Mouse (Mus musculus): ENCODE data around the gene Cd46.
A peak's percentile ranks its signal among the peaks of the same experiment; 100 is the strongest.

The Cd46 gene

GRCm38 (mm10) chr1:195092220-195092720 is at the start of gene Cd46:
Cd46 (minus strand) TSS chr1:195092249.
- peak; percentile 50 for DNase-seq (ENCODE audit: low spot score)

- no peak for DNase-seq (ENCODE audit: low spot score)
Measured at GRCm38 (mm10) chr1:195132070-195132469, 40.0 kb upstream of the Cd46 start.

GRCm38 (mm10) chr1:195131675-195132015 is 39.6 kb upstream of the Cd46 start:
- DNase-seq (ENCODE audit: low spot score), result no peak

- peak; percentile 76 for DNase-seq (ENCODE audit: low spot score)
Measured at GRCm38 (mm10) chr1:195130953-195131674, 39.1 kb upstream of the Cd46 start, which contains the start of gene Cr1l. Cr1l (minus strand) TSS chr1:195131586.

- DNase-seq (ENCODE audit: low spot score), result no peak
Measured at GRCm38 (mm10) chr1:195130479-195130878, 38.4 kb upstream of the Cd46 start.

GRCm38 (mm10) chr1:195129867-195130266 is 37.8 kb upstream of the Cd46 start:
- no peak for DNase-seq (ENCODE audit: low spot score)

GRCm38 (mm10) chr1:195114414-195114813 is 22.4 kb upstream of the Cd46 start:
- DNase-seq (ENCODE audit: low spot score), result no peak

- DNase-seq (ENCODE audit: low spot score), result no peak
Measured at GRCm38 (mm10) chr1:195113621-195114020, 21.6 kb upstream of the Cd46 start.

- no peak for DNase-seq (ENCODE audit: low spot score)
Measured at GRCm38 (mm10) chr1:195100693-195101092, 8.6 kb upstream of the Cd46 start.

- DNase-seq (ENCODE audit: low spot score), result no peak
Measured at GRCm38 (mm10) chr1:195098004-195098403, 6.0 kb upstream of the Cd46 start.

- DNase-seq (ENCODE audit: low spot score), result no peak
Measured at GRCm38 (mm10) chr1:195091699-195092219, 290 bp downstream of the Cd46 start.

GRCm38 (mm10) chr1:195082142-195082541 is 9.9 kb downstream of the Cd46 start:
- no peak for DNase-seq (ENCODE audit: low spot score)

- DNase-seq (ENCODE audit: low spot score), result no peak
Measured at GRCm38 (mm10) chr1:195040437-195040836, 51.6 kb downstream of the Cd46 start.

GRCm38 (mm10) chr1:195038386-195038785 is 53.7 kb downstream of the Cd46 start:
- DNase-seq (ENCODE audit: low spot score), result no peak

GRCm38 (mm10) chr1:195037985-195038384 is 54.1 kb downstream of the Cd46 start:
- no peak for DNase-seq (ENCODE audit: low spot score)

GRCm38 (mm10) chr1:195037483-195037882 is 54.6 kb downstream of the Cd46 start:
- DNase-seq (ENCODE audit: low spot score), result no peak

GRCm38 (mm10) chr1:195033941-195034340 is 58.1 kb downstream of the Cd46 start:
- DNase-seq (ENCODE audit: low spot score), result no peak

- DNase-seq (ENCODE audit: low spot score), result no peak
Measured at GRCm38 (mm10) chr1:195032738-195033137, 59.3 kb downstream of the Cd46 start.

GRCm38 (mm10) chr1:195031786-195032185 is 60.3 kb downstream of the Cd46 start:
- DNase-seq (ENCODE audit: low spot score), result no peak

GRCm38 (mm10) chr1:195027507-195027906 is 64.5 kb downstream of the Cd46 start:
- DNase-seq (ENCODE audit: low spot score), result no peak

GRCm38 (mm10) chr1:195023848-195024247 is 68.2 kb downstream of the Cd46 start:
- DNase-seq (ENCODE audit: low spot score), result no peak

- no peak for DNase-seq (ENCODE audit: low spot score)
Measured at GRCm38 (mm10) chr1:195021831-195022230, 70.2 kb downstream of the Cd46 start.

GRCm38 (mm10) chr1:195019062-195019600 is 72.9 kb downstream of the Cd46 start:
- no peak for DNase-seq (ENCODE audit: low spot score)

All from ovary, postnatal 14 days (tissue).